Mouse (Mus musculus) spleen, adult 2 months (tissue): ENCODE measurements around the gene Mak.

Experiments used
- CTCF ChIP-seq: fragments of 200-500 bp; IDR thresholded peaks from 2 replicates; pipeline ENCODE4 v1.5.1; 2011; ENCODE audit warnings: mild to moderate bottlenecking, inconsistent platforms; ENCODE audit not compliant: insufficient read depth, insufficient read length, insufficient replicate concordance; ENCODE audit errors: extremely low read depth
- POLR2A ChIP-seq: fragments of 200-500 bp; IDR thresholded peaks from 2 replicates; pipeline ENCODE4 v1.6.1; 2011; ENCODE audit warnings: low read depth, low read length, inconsistent platforms

- TF ChIP-seq CTCF (no peak), POLR2A (peak; percentile 84)
Observed at GRCm38 (mm10) chr13:41015829-41016634, 63.5 kb downstream of the Mak start, which contains the start of gene Tmem14c.
